Mouse (Mus musculus): ENCODE measurements at regions not wholly inside any gene's neighbourhood (a gene's known extent, or its start where the extent isn't known, plus 50 kb on each side); places are given as distances from the start of the nearest gene placed in this dataset.

DNA sequence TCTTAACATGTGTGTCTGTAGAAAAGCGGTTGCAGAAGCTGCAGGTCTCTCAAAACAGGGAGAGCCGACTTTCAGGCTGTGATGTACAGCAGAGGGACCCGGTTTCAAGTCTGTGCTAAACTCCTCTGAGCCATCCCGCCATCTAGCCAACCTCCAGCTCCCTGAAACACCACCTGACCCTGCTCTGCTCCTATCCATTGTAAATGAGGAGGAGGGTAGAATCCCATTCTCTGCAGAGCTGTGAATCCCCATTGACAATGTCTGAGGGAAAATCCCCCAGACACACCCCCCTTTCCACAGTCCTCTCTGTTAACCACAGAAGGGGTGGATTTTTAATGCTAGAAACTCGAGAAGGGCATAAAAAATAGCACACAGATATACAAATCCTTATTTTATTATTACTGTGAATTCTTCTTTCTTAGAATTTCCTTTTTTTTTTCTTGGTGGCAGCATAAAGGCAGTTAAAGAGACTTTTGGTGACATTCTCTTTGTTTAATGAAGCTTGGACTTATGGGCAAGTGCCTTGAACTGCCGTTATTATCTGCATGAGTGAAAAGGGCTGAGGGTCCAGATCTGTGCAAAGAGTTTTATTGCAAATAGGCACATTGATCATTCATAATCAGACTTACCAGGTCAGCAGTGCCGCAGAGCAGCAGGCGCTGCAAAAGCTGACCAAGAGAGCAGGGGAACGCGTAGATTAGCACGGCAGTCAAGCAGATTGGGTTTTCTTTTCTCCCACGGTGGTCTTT lies 111.3 kb upstream of the Paqr3 start:
- TF ChIP-seq POLR2A (IDR thresholded peaks at IDR 0.05; ENCODE audit: low read depth, low read length), result no peak
- TF ChIP-seq CTCF (conservative IDR thresholded peaks at IDR 0.05; ENCODE audit: insufficient read depth, insufficient read length, low read depth, low read length), result no peak
